Mouse (Mus musculus): Measurements from ENCODE around the gene Lrch4. TPM values are rescaled to one million over a fixed set of nuclear protein-coding genes. Genes with fewer than 3 reads are reported as not detected.

Lrch4 gene
- polyA plus RNA-seq (2016; fragmentation: Nextera tagmentation; extraction: Ambion mirVana) = 31.3 and 33.5 TPM in 2 replicates

DNA sequence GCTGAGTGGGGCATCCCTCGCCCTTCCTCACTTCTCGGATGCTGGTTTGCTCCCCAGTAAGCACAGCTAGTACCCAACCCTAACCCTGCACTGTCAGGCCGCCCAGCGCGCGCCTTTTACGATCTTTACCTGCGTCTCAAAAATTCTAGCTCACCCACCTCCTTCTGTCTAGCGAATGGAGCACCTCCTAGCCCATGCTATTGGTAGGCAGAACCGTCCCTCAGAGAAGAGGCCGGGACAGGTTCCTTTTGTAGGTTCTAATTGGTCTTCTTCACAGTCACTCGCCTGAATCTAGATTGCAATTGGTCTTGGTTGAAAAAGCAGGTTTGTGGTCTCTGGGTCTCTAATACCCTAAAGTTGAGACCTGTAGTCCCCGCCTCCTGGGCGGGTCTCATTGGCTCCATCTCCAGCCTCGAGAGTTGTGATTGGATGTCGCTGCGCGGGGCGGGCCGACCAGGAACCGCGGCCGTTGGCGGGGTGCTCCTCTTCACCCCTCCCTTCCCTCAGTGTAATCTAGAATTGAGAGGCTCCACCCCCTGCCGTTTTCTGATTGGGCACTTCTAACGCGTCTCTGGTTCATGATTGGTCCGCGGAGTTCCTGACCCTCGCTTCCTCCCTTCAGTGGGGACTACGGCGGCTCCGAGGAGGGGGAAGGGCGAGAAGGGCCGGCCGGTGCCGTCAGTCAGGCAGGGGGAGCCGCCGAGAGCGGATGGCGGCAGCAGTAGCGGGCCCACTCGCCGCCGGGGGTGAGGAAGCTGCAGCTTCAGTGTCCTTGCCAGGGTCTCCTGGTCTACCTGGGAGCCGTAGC lies at the start of gene Lrch4, which contains the start of the genes Fbxo24 and Gm20605:
Gene Lrch4 (plus strand): TSS at position 624 of the 808 bp plus-strand sequence.
Gene Fbxo24 (minus strand): TSS at position 505 of the 808 bp plus-strand sequence.
Gene Gm20605 (plus strand): TSS at position 678 of the 808 bp plus-strand sequence.
- Histone ChIP-seq H3K9ac (replicated peaks) (peak within 1 kb of the TSS; percentile 77), H3K4me3 (peak within 1 kb of the TSS; percentile 71), H3K27ac (replicated peaks) (peak within 1 kb of the TSS; percentile 91), H3K27me3 (no peaks in the 10 kb centered on the region), H3K4me2 (replicated peaks) (peak within 1 kb of the TSS; percentile 90), H3K9me3 (no peaks in the 10 kb centered on the region), H3K36me3 (peaks cover 11% of the 10 kb centered on the region), H3K4me1 (peaks cover 46% of the 10 kb centered on the region)
- ATAC-seq (ENCODE audit: low FRiP score, low read depth) = peak; percentile 99
- WGBS = under 1% methylated on average over 45 of the region's 46 CpGs

DNA sequence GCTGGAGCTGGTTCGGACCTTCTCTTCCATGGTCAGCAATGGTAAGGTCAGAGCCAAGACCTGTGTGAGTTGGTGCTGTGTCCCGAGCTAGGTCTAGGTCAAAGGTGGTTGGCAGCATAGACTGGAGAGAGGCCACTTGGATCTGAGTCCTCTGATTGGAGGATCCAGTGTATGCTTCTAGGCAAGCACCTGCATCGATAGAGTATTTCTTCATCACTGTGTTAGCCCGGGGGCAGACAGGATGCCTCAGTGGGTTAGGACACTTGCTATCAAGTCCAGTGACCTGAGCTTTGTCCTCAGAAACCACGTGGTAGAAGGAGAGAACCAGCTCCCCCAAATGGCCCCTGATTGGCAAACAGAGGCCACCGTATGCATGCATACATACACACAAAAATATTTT lies 48.7 kb upstream of the Lrch4 start:
- Histone ChIP-seq H3K4me2 (replicated peaks) (no peak overlapping the region), H3K27ac (replicated peaks) (no peak overlapping the region), H3K36me3 (no peaks in the 10 kb centered on the region), H3K27me3 (peaks cover 25% of the 10 kb centered on the region), H3K4me3 (no peak overlapping the region), H3K9me3 (no peaks in the 10 kb centered on the region), H3K4me1 (peaks cover 4% of the 10 kb centered on the region; the same call in 1 of the 2 replicates), H3K9ac (replicated peaks) (no peak overlapping the region)
- WGBS = 81% methylated on average over 6 of the region's 6 CpGs
- no peak for ATAC-seq (ENCODE audit: low FRiP score, low read depth)

DNA sequence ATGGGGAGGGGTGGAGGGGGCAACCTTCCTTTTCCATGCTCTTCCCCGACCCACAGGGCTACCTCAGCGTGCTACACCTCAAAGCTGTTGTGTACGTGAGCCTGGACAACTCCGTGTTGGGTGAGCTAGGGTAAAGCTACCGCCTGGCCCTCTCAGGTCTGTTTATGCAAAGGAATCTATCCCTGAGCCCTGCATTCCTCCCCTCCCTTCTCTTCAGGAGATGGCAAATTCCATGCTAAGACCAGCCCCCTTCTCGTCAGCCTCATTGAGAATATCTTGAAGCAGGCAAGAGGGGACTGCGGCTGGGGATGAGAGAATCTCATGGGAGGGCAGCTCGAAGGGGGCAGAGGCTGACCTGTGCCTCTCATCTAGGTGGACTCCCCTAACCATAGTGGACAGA lies 46.2 kb upstream of the Lrch4 start:
- 40% methylated on average over 8 of the region's 8 CpGs for WGBS
- H3K4me2 ChIP-seq (replicated peaks) = 0 out of 2 replicates have a peak overlapping the region, but pooled peaks have one; percentile 51

DNA sequence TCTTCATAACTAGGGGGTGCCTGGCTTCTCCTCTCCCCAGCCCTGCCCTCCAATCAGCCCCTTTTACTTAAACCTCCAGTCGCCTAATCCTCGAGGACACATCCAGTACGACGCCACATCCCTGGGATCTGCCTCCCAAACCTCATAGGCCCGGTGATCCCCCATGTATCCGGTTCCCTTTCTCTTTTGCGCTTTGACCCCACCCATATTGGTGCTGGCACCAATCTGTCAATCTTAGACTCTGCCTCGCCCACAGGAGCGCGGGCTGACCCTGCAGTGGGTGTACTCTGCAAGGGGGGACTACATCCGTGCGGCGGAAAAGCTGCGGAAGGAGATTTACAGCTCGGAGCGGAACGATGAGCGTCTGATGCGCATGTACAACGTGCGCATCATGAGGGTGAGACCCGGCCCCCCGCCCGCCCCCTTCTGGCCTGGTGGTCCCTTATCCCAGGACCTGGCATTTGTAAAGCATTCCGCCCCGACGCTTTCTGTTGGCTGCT lies 45.2 kb upstream of the Lrch4 start:
- Histone ChIP-seq H3K36me3 (no peaks in the 10 kb centered on the region), H3K4me1 (peaks cover 4% of the 10 kb centered on the region; the same call in 1 of the 2 replicates), H3K4me3 (peak overlapping the region; percentile 34), H3K9me3 (no peaks in the 10 kb centered on the region), H3K9ac (replicated peaks) (peak overlapping the region; percentile 41), H3K4me2 (replicated peaks) (peak overlapping the region; percentile 51), H3K27me3 (peaks cover 18% of the 10 kb centered on the region), H3K27ac (replicated peaks) (peak overlapping the region; percentile 52; the same call in 1 of the 2 replicates)
- ATAC-seq (ENCODE audit: low FRiP score, low read depth) = peak; percentile 66
- WGBS = 17% methylated on average over 27 of the region's 27 CpGs

More for the DNA sequence above, 46.2 kb upstream of the Lrch4 start:
- no peak for ATAC-seq (ENCODE audit: low FRiP score, low read depth)
- Histone ChIP-seq H3K4me3 (no peak overlapping the region), H3K27me3 (peaks cover 18% of the 10 kb centered on the region), H3K36me3 (no peaks in the 10 kb centered on the region), H3K4me1 (peaks cover 4% of the 10 kb centered on the region; the same call in 1 of the 2 replicates), H3K9me3 (no peaks in the 10 kb centered on the region), H3K27ac (replicated peaks) (no peak overlapping the region), H3K9ac (replicated peaks) (no peak overlapping the region)

DNA sequence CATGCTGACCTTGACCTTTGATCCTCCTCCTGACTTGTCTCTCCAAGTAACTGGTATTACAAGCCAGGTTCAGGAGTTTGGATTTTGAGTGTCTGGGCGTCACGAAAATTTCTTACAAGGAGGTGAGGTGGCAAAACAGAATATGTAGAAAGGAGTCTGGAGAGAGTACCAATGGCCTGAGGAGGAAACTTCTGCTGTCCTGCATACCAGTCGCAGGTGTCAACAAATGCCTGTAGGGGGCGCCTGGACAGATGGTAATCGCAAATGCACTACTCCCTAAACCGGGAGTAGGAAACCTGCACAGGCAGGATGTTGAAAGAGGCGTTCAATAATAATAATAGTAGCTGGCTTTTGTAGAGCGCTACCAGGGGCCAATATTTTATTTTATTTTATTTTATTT lies 43.9 kb upstream of the Lrch4 start:
- Histone ChIP-seq H3K27me3 (peaks cover 18% of the 10 kb centered on the region), H3K4me2 (replicated peaks) (no peak overlapping the region), H3K27ac (replicated peaks) (no peak overlapping the region), H3K4me1 (peaks cover 4% of the 10 kb centered on the region; the same call in 1 of the 2 replicates), H3K36me3 (no peaks in the 10 kb centered on the region), H3K9ac (replicated peaks) (no peak overlapping the region), H3K4me3 (no peak overlapping the region), H3K9me3 (no peaks in the 10 kb centered on the region)
- WGBS = 39% methylated on average over 8 of the region's 8 CpGs
- no peak for ATAC-seq (ENCODE audit: low FRiP score, low read depth)

DNA sequence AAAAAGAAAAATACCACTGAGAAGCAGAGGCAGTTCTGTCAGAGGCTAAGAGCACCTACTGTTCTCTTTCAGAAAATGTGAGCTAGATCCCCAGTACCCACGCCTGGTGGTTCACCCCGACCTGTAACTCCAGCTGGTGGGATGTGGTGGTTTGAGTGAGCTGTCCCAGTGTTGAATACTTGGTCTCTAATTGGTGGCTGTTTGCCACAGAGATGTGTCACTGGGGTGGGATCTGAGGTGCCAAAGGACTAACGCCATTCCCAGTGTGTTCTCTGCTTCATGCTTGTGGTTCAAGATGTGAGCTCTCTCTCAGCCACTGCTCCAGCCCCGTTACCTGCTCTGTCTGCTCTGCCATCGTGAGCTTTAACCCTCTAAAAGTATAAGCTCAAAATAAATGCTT lies 38.4 kb upstream of the Lrch4 start:
- H3K27ac ChIP-seq (replicated peaks) = no peak overlapping the region
- H3K4me1 ChIP-seq = no peaks in the 10 kb centered on the region
- H3K27me3 ChIP-seq = no peaks in the 10 kb centered on the region
- no peaks in the 10 kb centered on the region for H3K9me3 ChIP-seq
- H3K9ac ChIP-seq (replicated peaks) = no peak overlapping the region
- 80% methylated on average over 5 of the region's 5 CpGs for WGBS
- no peaks in the 10 kb centered on the region for H3K36me3 ChIP-seq
- no peak for ATAC-seq (ENCODE audit: low FRiP score, low read depth)
- H3K4me2 ChIP-seq (replicated peaks) = no peak overlapping the region
- no peak overlapping the region for H3K4me3 ChIP-seq

DNA sequence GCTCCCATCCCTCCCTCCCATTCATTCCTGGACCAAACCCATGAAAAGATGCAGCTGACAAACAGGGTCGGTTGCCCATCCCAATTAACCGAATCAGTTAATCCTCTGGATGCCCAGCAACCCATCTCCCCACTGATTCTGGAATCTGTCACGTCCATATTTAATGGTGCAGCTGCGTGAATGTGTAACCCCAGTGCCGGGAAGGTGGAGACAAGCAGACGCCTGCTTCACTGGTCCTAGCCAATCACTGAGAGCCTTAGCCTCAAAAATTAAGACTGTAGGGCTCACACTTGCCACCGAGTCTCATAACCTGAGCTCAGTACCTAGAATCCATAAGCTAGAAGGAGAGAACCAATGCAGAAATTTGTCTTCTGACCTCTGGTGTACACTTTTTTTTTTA lies 33.0 kb upstream of the Lrch4 start:
- no peak overlapping the region for H3K27ac ChIP-seq (replicated peaks)
- H3K36me3 ChIP-seq = peaks cover 8% of the 10 kb centered on the region
- H3K4me2 ChIP-seq (replicated peaks) = no peak overlapping the region
- H3K4me3 ChIP-seq = no peak overlapping the region
- peaks cover 19% of the 10 kb centered on the region for H3K4me1 ChIP-seq
- H3K9me3 ChIP-seq = no peaks in the 10 kb centered on the region
- H3K27me3 ChIP-seq = no peaks in the 10 kb centered on the region
- no peak for ATAC-seq (ENCODE audit: low FRiP score, low read depth)
- H3K9ac ChIP-seq (replicated peaks) = no peak overlapping the region
- 76% methylated on average over 7 of the region's 7 CpGs for whole genome bisulfite sequencing

DNA sequence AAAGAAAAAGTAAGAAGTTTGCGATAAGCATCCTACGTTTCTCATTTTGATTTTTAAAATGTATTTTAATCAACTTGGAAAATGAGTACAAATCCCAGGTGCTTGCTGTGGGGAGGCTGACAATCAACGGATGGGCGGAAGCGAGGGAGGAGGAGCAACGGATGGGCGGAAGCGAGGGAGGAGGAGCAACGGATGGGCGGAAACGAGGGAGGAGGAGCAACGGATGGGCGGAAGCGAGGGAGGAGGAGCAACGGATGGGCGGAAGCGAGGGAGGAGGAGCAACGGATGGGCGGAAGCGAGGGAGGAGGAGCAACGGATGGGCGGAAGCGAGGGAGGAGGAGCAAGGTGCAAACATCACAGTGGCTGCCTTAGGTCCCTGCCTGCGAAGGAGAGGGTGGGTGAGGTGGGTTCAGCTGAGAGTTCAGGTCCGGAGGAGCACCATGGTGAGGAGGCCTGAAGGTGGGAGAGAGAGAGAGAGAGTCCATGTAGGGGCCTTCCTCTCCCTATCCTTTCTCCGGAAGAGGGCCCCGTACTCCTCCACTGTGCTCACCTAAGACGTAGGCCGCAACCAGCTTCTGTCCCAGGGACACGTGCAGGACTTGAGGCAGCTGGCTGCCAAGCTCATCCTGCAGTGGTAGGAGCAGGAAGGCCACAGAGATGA lies 32.2 kb upstream of the Lrch4 start:
- no peak overlapping the region; the same call in 1 of the 2 replicates for H3K27ac ChIP-seq (replicated peaks)
- WGBS = 32% methylated on average over 30 of the region's 30 CpGs

DNA sequence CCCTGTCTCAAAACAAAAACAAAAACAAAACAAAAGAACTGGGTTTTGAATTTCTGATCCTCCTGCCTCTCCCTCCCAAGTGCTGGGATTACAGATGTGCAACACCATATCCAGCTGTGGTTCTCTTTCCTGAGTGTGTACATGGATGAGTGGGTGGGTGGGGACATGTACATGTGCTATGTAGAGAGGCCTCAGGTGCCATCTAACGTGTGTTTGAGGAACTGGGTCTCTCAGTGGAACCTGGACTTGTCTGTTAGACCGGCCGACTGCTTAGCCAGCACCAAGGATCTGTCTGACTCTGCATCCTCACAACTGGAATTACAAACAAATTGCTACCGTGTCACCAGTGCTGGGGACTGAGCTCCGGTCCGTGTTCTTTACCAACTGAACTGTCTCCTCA lies 31.3 kb upstream of the Lrch4 start:
- H3K4me2 ChIP-seq (replicated peaks) = no peak overlapping the region
- H3K27ac ChIP-seq (replicated peaks) = no peak overlapping the region
- H3K4me3 ChIP-seq = no peak overlapping the region
- H3K36me3 ChIP-seq = peaks cover 8% of the 10 kb centered on the region
- 92% methylated on average over 6 of the region's 6 CpGs for WGBS
- no peak overlapping the region for H3K9ac ChIP-seq (replicated peaks)
- no peaks in the 10 kb centered on the region for H3K27me3 ChIP-seq
- no peaks in the 10 kb centered on the region for H3K9me3 ChIP-seq
- H3K4me1 ChIP-seq = peaks cover 30% of the 10 kb centered on the region
- ATAC-seq (ENCODE audit: low FRiP score, low read depth) = no peak

More for the DNA sequence above, 32.2 kb upstream of the Lrch4 start:
- H3K9me3 ChIP-seq = no peaks in the 10 kb centered on the region
- peaks cover 23% of the 10 kb centered on the region for H3K4me1 ChIP-seq
- H3K36me3 ChIP-seq = peaks cover 8% of the 10 kb centered on the region
- no peaks in the 10 kb centered on the region for H3K27me3 ChIP-seq
- no peak for ATAC-seq (ENCODE audit: low FRiP score, low read depth)
- 0 out of 2 replicates have a peak overlapping the region, but pooled peaks have one; percentile 34 for H3K9ac ChIP-seq (replicated peaks)
- peak overlapping the region; percentile 12; the same call in 1 of the 2 replicates for H3K4me3 ChIP-seq
- H3K4me2 ChIP-seq (replicated peaks) = peak overlapping the region; percentile 40

DNA sequence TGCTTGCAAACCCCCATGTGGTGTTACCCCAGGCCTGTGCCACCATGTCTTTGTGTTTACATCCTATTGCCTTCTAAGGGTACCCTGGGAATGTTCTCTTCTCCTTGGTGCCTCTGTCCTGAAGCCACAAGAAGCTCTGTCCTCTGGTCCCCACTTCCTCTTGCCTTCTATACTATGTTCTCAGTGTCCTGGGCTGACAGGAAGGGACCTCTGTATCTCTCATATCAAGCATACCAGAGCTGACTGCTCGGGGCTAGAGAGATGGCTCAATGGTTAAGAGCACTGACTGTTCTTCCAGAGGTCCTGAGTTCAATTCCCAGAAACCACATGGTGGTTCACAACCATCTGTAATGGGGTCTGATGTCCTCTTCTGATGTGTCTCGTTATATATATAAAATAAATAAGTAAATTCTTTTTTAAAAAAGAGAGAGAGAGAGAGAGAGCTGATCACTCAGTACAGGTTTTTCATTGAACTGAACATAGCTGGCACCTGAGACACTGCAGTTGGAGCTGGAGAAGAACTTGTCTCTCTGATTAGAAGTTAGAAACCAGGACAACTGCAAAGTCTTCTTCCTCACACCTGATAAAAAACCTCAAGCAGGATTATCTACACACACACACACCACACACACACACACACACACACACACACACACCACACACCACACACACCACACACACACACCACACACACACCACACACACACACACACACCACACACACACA lies 30.7 kb upstream of the Lrch4 start:
- Histone ChIP-seq H3K27ac (replicated peaks) (no peak overlapping the region), H3K9me3 (no peaks in the 10 kb centered on the region), H3K4me3 (no peak overlapping the region), H3K4me2 (replicated peaks) (no peak overlapping the region), H3K27me3 (no peaks in the 10 kb centered on the region), H3K9ac (replicated peaks) (no peak overlapping the region), H3K36me3 (peaks cover 8% of the 10 kb centered on the region), H3K4me1 (peaks cover 34% of the 10 kb centered on the region)
- ATAC-seq (ENCODE audit: low FRiP score, low read depth) = no peak
- WGBS = 94% methylated on average over 2 of the region's 2 CpGs

DNA sequence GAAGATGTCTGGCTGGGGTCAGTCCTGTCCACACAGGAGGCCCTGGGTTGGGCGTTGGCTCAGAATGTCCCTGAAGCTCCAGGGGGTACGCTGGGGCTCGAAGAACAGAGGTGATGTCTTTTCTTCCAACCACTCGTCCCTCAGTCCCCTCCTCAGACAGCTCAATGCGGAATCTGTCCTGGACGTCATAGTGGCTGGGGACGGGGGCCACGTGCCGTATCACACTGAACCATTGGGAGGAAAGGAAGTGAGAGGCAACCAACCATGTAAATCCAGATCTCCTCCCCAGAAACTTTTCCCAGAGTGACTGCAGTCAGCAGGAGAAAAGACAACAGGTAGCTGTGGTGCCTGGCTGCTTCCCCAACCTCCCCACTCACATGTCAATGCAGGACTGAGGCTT lies 29.3 kb upstream of the Lrch4 start:
- WGBS = 63% methylated on average over 9 of the region's 9 CpGs
- H3K4me3 ChIP-seq = peak overlapping the region; percentile 76
- peaks cover 34% of the 10 kb centered on the region for H3K4me1 ChIP-seq
- no peak overlapping the region for H3K27ac ChIP-seq (replicated peaks)
- peak overlapping the region; percentile 96 for H3K4me2 ChIP-seq (replicated peaks)
- H3K27me3 ChIP-seq = no peaks in the 10 kb centered on the region
- H3K9me3 ChIP-seq = no peaks in the 10 kb centered on the region
- H3K9ac ChIP-seq (replicated peaks) = peak overlapping the region; percentile 86
- peaks cover 8% of the 10 kb centered on the region for H3K36me3 ChIP-seq
- no peak for ATAC-seq (ENCODE audit: low FRiP score, low read depth)
